Mouse (Mus musculus) G1E (cell line): ENCODE results near the gene Adgrb3.

Experiments used
- CTCF ChIP-seq: IDR thresholded peaks from 2 replicates; pipeline ENCODE4 v1.5.1; 2012; ENCODE audit warnings: low read depth, low read length, inconsistent platforms, mixed read lengths
- GATA1 ChIP-seq: IDR thresholded peaks from 2 replicates; pipeline ENCODE4 v1.6.1; 2012; ENCODE audit warnings: borderline replicate concordance, low read length, inconsistent platforms, mixed read lengths
- POLR2AphosphoS5 ChIP-seq: IDR thresholded peaks from 2 replicates; pipeline ENCODE4 v1.6.1; 2012; ENCODE audit warnings: low read depth, low read length, inconsistent platforms; ENCODE audit not compliant: insufficient replicate concordance
- TAL1 ChIP-seq: conservative IDR thresholded peaks from 2 replicates; pipeline ENCODE4 v1.6.1; 2012; ENCODE audit warnings: low read depth, low read length, inconsistent platforms, mixed read lengths

- TF ChIP-seq CTCF: no peak
- TF ChIP-seq GATA1: no peak
- no peak for TF ChIP-seq POLR2AphosphoS5
- TF ChIP-seq TAL1: no peak
These were observed 2.8 kb upstream of the Adgrb3 start for GRCm38 (mm10) chr1:25832260-25832659.
